Mouse (Mus musculus): ENCODE data around the gene Ccdc22.

GRCm38 (mm10) chrX:7604004-7604403, 1.3 kb downstream of the Ccdc22 start:
- TF ChIP-seq ZC3H11A (IDR thresholded peaks at IDR 0.05; ENCODE audit: borderline replicate concordance, low read depth, low read length) (no peak), CHD2 (IDR thresholded peaks at IDR 0.05; ENCODE audit: low read depth, low read length) (no peak)
